Mouse (Mus musculus): ENCODE data around the gene Fastkd2. TPM values are rescaled to one million over a fixed set of nuclear protein-coding genes. Genes with fewer than 3 reads are reported as not detected.

Fastkd2 gene
- polyA plus RNA-seq (2015; fragmentation: Nextera tagmentation; extraction: Ambion mirVana), result 37.2 and 39.8 TPM in 2 replicates

DNA sequence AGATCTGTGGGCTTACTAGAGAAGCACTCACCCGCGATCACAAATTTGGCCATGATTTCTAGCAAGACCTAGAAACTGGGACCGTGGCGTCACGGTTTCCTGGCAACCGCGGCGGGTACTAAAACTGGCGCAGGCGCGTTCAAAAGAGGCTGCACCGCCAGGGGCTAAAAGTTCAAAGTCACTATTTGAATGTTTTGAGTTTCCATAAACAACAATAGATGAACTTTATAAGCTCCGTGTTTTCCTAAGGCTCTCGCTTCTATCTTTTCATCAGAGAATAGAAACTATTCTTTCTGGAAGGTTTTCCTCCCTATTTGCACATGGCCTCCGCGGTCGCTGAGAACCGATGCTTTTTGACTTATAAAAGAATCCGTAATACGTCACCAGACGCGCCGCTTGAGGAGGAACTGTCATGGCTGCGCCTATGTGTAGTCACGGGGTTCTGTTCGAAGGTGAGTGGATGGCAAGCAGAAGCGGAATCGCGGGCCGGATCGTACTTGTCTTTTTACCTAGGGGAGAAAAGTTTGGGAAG is at the start of gene Fastkd2, which contains the start of gene Mdh1b:
Fastkd2 (plus strand) TSS at position 375 of the 532 bp plus-strand sequence.
Mdh1b (minus strand) TSS at position 79 of the 532 bp plus-strand sequence.
- WGBS, result under 1% methylated on average over 31 of the region's 31 CpGs
- no peak within 1 kb of the TSS for H3K27ac ChIP-seq
- peak; percentile 94 for ATAC-seq
- H3K4me3 ChIP-seq (replicated peaks), result peak within 1 kb of the TSS; percentile 63
- no peaks in the 10 kb centered on the region for H3K36me3 ChIP-seq
- peak within 1 kb of the TSS; percentile 69 for H3K9ac ChIP-seq (replicated peaks)
- peak within 1 kb of the TSS; percentile 61 for H3K4me2 ChIP-seq (replicated peaks)
- peaks cover 31% of the 10 kb centered on the region for H3K4me1 ChIP-seq (replicated peaks)
- no peaks in the 10 kb centered on the region for H3K9me3 ChIP-seq
- H3K27me3 ChIP-seq, result peaks cover 6% of the 10 kb centered on the region; the same call in 1 of the 2 replicates

DNA sequence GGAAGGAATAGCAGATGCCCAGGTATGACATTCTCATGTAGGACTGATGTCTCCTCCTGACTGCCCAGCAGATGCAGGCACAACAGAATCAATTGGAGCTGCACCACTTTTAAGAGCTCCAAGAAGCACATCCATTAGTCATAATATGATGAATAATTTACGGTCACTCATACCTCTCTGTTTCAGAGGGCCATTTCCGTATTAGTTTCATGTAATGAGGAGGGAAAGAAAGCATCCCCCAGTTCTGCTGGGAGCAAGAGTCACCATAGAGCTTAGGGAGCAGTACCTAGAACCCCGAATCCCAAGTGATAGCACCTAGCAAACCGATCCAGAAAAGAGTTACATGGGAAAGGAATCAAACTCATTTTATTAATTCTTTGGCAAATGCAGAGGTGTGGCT is 43.6 kb upstream of the Fastkd2 start, which contains the start of gene Dytn:
Dytn (minus strand) TSS at position 101 of the 400 bp plus-strand sequence.
- no peaks in the 10 kb centered on the region for H3K9me3 ChIP-seq
- no peak for ATAC-seq
- H3K27ac ChIP-seq, result no peak within 1 kb of the TSS
- no peaks in the 10 kb centered on the region for H3K4me1 ChIP-seq (replicated peaks)
- H3K36me3 ChIP-seq, result no peaks in the 10 kb centered on the region
- no peak within 1 kb of the TSS for H3K9ac ChIP-seq (replicated peaks)
- WGBS, result 87% methylated on average over 4 of the region's 4 CpGs
- H3K4me3 ChIP-seq (replicated peaks), result no peak within 1 kb of the TSS
- no peak within 1 kb of the TSS for H3K4me2 ChIP-seq (replicated peaks)
- H3K27me3 ChIP-seq, result no peaks in the 10 kb centered on the region

DNA sequence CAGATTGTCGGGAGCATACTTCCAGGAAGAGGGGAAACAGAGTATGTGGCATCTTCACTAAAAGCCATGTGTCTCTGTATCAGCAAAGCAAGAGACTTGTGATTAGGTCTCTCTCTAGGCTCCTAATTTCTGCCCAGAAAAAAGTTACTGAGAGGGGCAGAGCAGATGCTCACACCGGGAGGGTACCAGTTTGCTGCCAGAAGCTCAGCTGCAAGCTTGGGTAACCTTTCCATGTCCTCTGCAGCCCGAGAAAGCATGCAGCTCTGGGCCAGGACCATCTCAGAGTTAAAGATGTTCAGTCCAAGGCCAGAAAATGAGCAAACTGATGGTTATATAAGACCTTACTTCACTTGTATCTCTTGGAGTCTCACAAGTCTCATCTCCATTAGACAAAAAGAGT is 33.6 kb upstream of the Fastkd2 start:
- no peak overlapping the region for H3K9ac ChIP-seq (replicated peaks)
- H3K4me2 ChIP-seq (replicated peaks), result no peak overlapping the region
- no peak for ATAC-seq
- H3K27me3 ChIP-seq, result no peaks in the 10 kb centered on the region
- no peaks in the 10 kb centered on the region for H3K36me3 ChIP-seq
- no peaks in the 10 kb centered on the region for H3K9me3 ChIP-seq
- no peaks in the 10 kb centered on the region for H3K4me1 ChIP-seq (replicated peaks)
- no peak overlapping the region for H3K4me3 ChIP-seq (replicated peaks)
- H3K27ac ChIP-seq, result no peak overlapping the region
- 89% methylated on average over 3 of the region's 3 CpGs for WGBS

GRCm38 (mm10) chr1:63705733-63706132 is 24.7 kb upstream of the Fastkd2 start:
- Histone ChIP-seq H3K4me1 (replicated peaks) (no peaks in the 10 kb centered on the region), H3K4me3 (replicated peaks) (no peak overlapping the region), H3K36me3 (no peaks in the 10 kb centered on the region), H3K9ac (replicated peaks) (no peak overlapping the region), H3K4me2 (replicated peaks) (no peak overlapping the region), H3K27ac (no peak overlapping the region), H3K27me3 (no peaks in the 10 kb centered on the region), H3K9me3 (no peaks in the 10 kb centered on the region)
- no peak for ATAC-seq
- 73% methylated on average over 5 of the region's 5 CpGs for WGBS

GRCm38 (mm10) chr1:63708876-63709275 is 21.5 kb upstream of the Fastkd2 start:
- H3K4me1 ChIP-seq (replicated peaks), result no peaks in the 10 kb centered on the region

DNA sequence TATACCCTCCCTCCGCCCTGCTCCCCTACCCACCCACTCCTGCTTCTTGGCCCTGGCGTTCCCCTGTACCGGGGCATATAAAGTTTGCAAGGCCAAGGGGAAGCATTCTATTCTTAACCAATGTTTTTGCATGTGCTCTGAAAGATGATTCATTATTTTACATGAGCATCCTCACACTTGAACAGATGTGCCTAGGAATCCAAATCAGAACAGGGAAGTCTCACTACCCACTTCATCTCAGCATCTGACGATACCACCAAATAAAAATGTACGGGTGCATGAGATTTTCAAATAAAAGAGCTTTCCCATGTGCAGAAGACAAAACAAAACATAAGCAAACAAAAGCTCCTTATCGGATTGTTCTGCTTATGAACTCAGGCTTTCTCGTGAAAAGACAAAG is 10.3 kb upstream of the Fastkd2 start:
- ATAC-seq, result no peak
- Histone ChIP-seq H3K9ac (replicated peaks) (no peak overlapping the region), H3K4me2 (replicated peaks) (no peak overlapping the region), H3K36me3 (no peaks in the 10 kb centered on the region), H3K4me3 (replicated peaks) (no peak overlapping the region), H3K9me3 (no peaks in the 10 kb centered on the region), H3K27ac (no peak overlapping the region), H3K4me1 (replicated peaks) (no peaks in the 10 kb centered on the region), H3K27me3 (no peaks in the 10 kb centered on the region; the same call in 1 of the 2 replicates)
- 78% methylated on average over 7 of the region's 7 CpGs for WGBS

More at GRCm38 (mm10) chr1:63708876-63709275, 21.5 kb upstream of the Fastkd2 start:
- Histone ChIP-seq H3K9ac (replicated peaks) (no peak overlapping the region), H3K27me3 (no peaks in the 10 kb centered on the region), H3K27ac (no peak overlapping the region), H3K36me3 (no peaks in the 10 kb centered on the region), H3K4me2 (replicated peaks) (no peak overlapping the region), H3K4me3 (replicated peaks) (no peak overlapping the region), H3K9me3 (no peaks in the 10 kb centered on the region)
- WGBS, result 76% methylated on average over 3 of the region's 3 CpGs
- no peak for ATAC-seq

- peak; percentile 34; the same call in 1 of the 2 replicates for ATAC-seq
- no peaks in the 10 kb centered on the region for H3K36me3 ChIP-seq
- no peaks in the 10 kb centered on the region for H3K9me3 ChIP-seq
- peaks cover 31% of the 10 kb centered on the region for H3K4me1 ChIP-seq (replicated peaks)
- peaks cover 6% of the 10 kb centered on the region for H3K27me3 ChIP-seq
- WGBS, result 37% methylated on average over 8 of the region's 8 CpGs
- peak overlapping the region; percentile 61 for H3K4me2 ChIP-seq (replicated peaks)
- H3K27ac ChIP-seq, result no peak overlapping the region
- peak overlapping the region; percentile 7; the same call in 1 of the 2 replicates for H3K9ac ChIP-seq (replicated peaks)
- H3K4me3 ChIP-seq (replicated peaks), result peak overlapping the region; percentile 63
Observed at GRCm38 (mm10) chr1:63729796-63730195, 618 bp upstream of the Fastkd2 start.

DNA sequence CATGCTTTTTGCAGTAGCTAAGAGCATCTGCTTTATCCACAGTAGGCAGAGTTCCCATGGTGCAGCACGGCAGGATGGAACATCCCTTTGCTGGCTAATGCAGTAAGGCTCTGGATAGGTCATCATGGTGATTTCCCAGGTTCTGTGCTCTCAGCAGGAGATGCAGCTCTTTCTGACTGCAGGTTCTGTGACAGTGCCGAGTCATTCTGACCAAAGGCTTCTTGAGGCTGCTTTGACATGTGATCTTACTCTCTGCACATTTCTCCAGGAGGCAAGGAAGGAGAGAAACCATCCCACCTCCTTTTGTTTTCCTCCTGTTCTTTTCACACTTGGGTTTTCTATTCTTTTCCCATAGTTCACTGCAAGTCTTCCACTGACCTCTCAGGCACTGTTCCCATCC is 25.6 kb downstream of the Fastkd2 start:
- H3K4me3 ChIP-seq (replicated peaks), result no peak overlapping the region
- H3K4me2 ChIP-seq (replicated peaks), result no peak overlapping the region
- H3K9me3 ChIP-seq, result no peaks in the 10 kb centered on the region
- no peaks in the 10 kb centered on the region for H3K27me3 ChIP-seq
- no peak overlapping the region for H3K9ac ChIP-seq (replicated peaks)
- no peak for ATAC-seq
- no peaks in the 10 kb centered on the region; the same call in 1 of the 2 replicates for H3K4me1 ChIP-seq (replicated peaks)
- H3K36me3 ChIP-seq, result peaks cover 19% of the 10 kb centered on the region
- H3K27ac ChIP-seq, result no peak overlapping the region
- WGBS, result 65% methylated on average over 2 of the region's 2 CpGs

- Histone ChIP-seq H3K4me1 (replicated peaks) (peaks cover 36% of the 10 kb centered on the region), H3K27ac (peak overlapping the region; percentile 77), H3K36me3 (no peaks in the 10 kb centered on the region), H3K4me2 (replicated peaks) (peak overlapping the region; percentile 15; the same call in 1 of the 2 replicates), H3K9ac (replicated peaks) (no peak overlapping the region), H3K9me3 (no peaks in the 10 kb centered on the region), H3K27me3 (no peaks in the 10 kb centered on the region), H3K4me3 (replicated peaks) (no peak overlapping the region)
- 7% methylated on average over 3 of the region's 3 CpGs for WGBS
- peak; percentile 86 for ATAC-seq
Observed at GRCm38 (mm10) chr1:63763212-63763694, 32.8 kb downstream of the Fastkd2 start.

DNA sequence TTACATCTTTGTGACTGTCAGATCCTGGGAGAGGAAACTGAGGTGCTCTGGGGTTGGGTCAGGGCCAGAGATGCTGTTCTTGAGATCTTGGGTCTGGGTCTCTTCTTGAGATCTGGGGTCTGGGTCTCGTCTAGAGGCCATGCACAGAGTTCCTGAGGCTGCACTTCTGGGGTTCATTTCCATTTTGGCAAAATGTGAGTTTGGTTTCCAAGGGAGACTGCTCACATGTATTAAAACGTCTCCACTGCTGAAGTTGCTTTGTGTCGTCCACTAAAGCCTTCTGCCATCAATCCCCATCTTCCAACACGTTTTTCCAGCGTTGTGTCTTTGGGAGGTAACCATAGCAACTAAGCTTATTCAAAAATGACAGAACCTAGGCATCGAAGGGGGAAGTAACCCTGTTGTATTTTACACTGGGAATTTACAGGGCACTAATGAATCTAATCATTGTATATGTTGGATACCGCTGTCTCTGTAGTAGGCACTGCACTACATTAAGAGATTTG is 33.5 kb downstream of the Fastkd2 start:
- Histone ChIP-seq H3K4me1 (replicated peaks) (peaks cover 36% of the 10 kb centered on the region), H3K27me3 (no peaks in the 10 kb centered on the region), H3K4me3 (replicated peaks) (no peak overlapping the region), H3K9me3 (no peaks in the 10 kb centered on the region), H3K27ac (peak overlapping the region; percentile 77), H3K9ac (replicated peaks) (no peak overlapping the region), H3K36me3 (no peaks in the 10 kb centered on the region), H3K4me2 (replicated peaks) (peak overlapping the region; percentile 15; the same call in 1 of the 2 replicates)
- ATAC-seq, result peak; percentile 80
- whole genome bisulfite sequencing, result 5% methylated on average over 7 of the region's 7 CpGs

DNA sequence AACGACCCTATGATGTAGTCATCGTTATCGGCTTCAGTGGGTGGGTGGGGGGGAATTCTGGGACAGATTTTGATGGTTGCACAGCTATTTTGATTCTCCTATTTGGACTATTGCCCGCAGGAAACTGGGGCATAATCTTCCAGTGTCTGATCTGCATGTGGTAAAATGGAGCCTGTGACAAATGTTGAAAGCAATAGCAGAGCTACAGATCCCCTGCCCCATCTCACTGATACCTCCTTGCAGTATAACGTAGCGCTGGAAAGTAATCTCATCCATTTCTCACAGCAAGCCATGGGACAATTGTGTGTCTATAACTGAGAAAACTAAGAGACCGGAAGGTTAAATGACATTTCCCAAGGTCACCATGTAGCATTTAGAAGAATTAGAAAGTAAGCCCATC is 34.0 kb downstream of the Fastkd2 start:
- peak overlapping the region; percentile 15; the same call in 1 of the 2 replicates for H3K4me2 ChIP-seq (replicated peaks)
- no peak overlapping the region for H3K4me3 ChIP-seq (replicated peaks)
- no peak overlapping the region for H3K9ac ChIP-seq (replicated peaks)
- H3K27ac ChIP-seq, result peak overlapping the region; percentile 77
- 40% methylated on average over 7 of the region's 7 CpGs for WGBS
- H3K36me3 ChIP-seq, result no peaks in the 10 kb centered on the region
- ATAC-seq, result 0 out of 2 replicates have a peak, but pooled peaks have one; percentile 12
- peaks cover 36% of the 10 kb centered on the region for H3K4me1 ChIP-seq (replicated peaks)
- no peaks in the 10 kb centered on the region for H3K27me3 ChIP-seq
- H3K9me3 ChIP-seq, result no peaks in the 10 kb centered on the region

- Histone ChIP-seq H3K36me3 (no peaks in the 10 kb centered on the region), H3K4me1 (replicated peaks) (peaks cover 44% of the 10 kb centered on the region), H3K27me3 (no peaks in the 10 kb centered on the region), H3K4me2 (replicated peaks) (no peak overlapping the region), H3K9ac (replicated peaks) (no peak overlapping the region), H3K9me3 (no peaks in the 10 kb centered on the region), H3K4me3 (replicated peaks) (no peak overlapping the region), H3K27ac (no peak overlapping the region)
- ATAC-seq, result no peak
- 85% methylated on average over 8 of the region's 8 CpGs for WGBS
Observed at GRCm38 (mm10) chr1:63768112-63768511, 37.7 kb downstream of the Fastkd2 start.

Data from midbrain, embryonic 13.5 days (tissue).